Mouse (Mus musculus) lung, adult 2 months (tissue): ENCODE data around the gene Lrba. TPM values are rescaled to one million over a fixed set of nuclear protein-coding genes. Genes with fewer than 3 reads are reported as not detected.
A peak's percentile ranks its signal among the peaks of the same experiment; 100 is the strongest.

Experiments used
- DNase-seq: peaks from one replicate; pipeline ENCODE4 v3.0.0; 2022
- H3K4me1 ChIP-seq: fragments of 200-500 bp; 2 replicates; pipeline ENCODE4 v1.6.1; 2011; ENCODE audit warnings: low read length; ENCODE audit not compliant: control insufficient read depth, insufficient read depth
- H3K4me3 ChIP-seq: fragments of 200-500 bp; replicated peaks from 2 replicates; pipeline ENCODE3; 2011; ENCODE audit warnings: low read depth, mild to moderate bottlenecking, control low read depth, low read length; ENCODE audit errors: extremely low read depth
- CTCF ChIP-seq: fragments of 200-500 bp; IDR thresholded peaks from 2 replicates; pipeline ENCODE4 v1.5.1; 2011; ENCODE audit warnings: mild to moderate bottlenecking, low read length, control low read depth; ENCODE audit not compliant: insufficient read depth
- POLR2A ChIP-seq: fragments of 200-500 bp; IDR thresholded peaks from 2 replicates; pipeline ENCODE4 v1.6.1; 2011; ENCODE audit warnings: low read depth, mild to moderate bottlenecking, control low read depth, low read length, borderline replicate concordance; ENCODE audit errors: extremely low read depth
- WGBS: fragments of 180-500 bp; shearing (Covaris S2); methylation state at CpG from one replicate; pipeline ENCODE4 v1.1.7; 2018; 5-methylcytosine and 5-hydroxymethylcytosine counted together
- polyA plus RNA-seq: library from polyadenylated mRNA; depleted of rRNA; stranded (reverse); fragments of >200 nt; gene quantifications from 2 replicates; pipeline ENCODE4 v1.2.3, GENCODE M21; 2012; rRNA removed

Lrba gene
- polyA plus RNA-seq = 10.3 and 13.5 TPM in 2 replicates

DNA sequence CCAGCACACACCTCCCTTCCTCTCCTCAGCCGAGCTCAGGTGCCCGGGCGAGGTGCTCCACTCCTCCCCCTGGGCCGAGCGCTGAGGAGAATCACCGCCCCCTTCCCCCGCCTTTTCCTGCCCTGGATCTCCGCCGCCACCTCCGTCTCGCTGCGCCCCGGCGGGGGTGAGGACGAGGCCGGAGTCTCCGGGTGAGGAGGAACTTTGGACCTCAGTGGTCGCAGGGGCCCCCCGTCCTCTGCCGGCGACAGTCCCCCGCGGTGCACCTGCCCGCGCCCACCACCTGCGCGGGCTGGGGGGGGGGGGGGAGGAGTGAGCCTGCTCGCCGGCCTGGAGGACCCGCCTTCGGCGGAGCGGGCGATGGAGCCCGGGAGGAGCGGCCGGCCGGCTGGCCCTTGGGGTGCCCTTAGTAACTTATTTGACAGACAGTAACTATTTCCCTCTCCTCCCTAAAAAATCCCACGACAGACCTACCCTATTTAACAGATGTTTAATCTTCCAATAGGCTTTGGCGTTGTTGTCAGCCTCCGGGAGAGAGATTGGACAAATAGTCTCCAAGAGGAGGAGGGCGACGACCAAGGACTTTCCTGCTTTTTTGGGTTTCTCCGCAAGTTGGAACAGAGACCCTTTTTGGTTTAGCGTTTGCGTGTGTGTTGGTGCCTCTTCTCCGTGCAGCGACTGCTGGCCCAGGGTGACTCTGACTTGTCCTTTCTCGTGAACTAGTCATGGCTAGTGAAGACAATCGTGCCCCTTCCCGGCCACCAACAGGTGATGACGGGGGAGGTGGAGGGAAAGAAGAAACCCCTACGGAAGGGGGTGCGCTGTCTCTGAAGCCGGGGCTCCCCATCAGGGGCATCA, at the start of gene Lrba:
Gene Lrba (plus strand): TSS at position 117 of the 858 bp plus-strand sequence.
- Histone ChIP-seq H3K4me1 (peaks cover 6% of the 10 kb centered on the region; the same call in 1 of the 2 replicates), H3K4me3 (peak within 1 kb of the TSS; percentile 89)
- no peak for TF ChIP-seq CTCF
- no peak; the same call in 1 of the 2 replicates for TF ChIP-seq POLR2A
- 2% methylated on average over 47 of the region's 55 CpGs for WGBS
- DNase-seq = peak; percentile 86

DNA sequence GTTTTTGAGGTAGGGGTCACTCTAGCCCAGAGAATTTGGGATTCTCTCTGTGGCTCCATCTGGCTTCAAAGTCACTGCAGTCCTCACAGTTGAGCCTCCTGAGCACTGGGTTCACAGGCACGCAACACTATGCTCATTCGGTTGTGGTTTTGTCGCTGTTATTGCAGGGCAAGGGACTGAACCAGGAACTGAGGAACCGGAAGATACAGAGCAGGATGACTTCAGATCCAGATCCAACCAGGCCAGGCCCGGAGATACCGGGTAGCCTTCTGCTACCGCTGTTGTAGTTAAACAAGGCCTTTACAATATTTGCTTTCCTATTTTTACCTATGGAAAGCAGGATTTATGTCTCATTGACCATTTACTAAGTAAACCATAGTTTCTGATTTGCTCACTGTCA, 44.8 kb upstream of the Lrba start:
- DNase-seq = no peak
- Histone ChIP-seq H3K4me1 (no peaks in the 10 kb centered on the region), H3K4me3 (no peak overlapping the region)
- TF ChIP-seq POLR2A = no peak
- TF ChIP-seq CTCF = no peak
- 82% methylated on average over 7 of the region's 7 CpGs for WGBS

DNA sequence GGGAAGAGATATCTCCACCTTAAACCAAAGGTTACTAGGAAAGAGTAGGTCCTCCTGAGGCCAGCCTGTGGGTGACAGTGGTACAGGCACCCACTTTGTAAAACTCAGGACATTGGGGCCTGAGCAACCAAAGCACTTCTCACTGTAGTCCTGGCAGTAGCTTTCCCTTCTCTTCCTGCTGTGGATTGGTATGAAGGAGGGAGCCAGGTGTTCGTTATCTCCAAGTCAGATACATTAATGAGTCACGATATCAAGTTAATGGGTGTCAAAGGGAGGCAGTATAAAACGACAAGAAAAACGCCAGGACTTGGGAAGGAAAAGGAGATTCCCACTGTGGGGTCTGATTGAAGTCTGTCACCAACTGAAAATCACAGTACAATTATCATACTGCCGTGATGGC, 43.4 kb upstream of the Lrba start:
- DNase-seq = no peak
- Histone ChIP-seq H3K4me3 (no peak overlapping the region), H3K4me1 (no peaks in the 10 kb centered on the region)
- 67% methylated on average over 5 of the region's 5 CpGs for WGBS
- no peak for TF ChIP-seq POLR2A
- TF ChIP-seq CTCF = no peak

- Histone ChIP-seq H3K4me3 (no peak overlapping the region), H3K4me1 (no peaks in the 10 kb centered on the region)
- TF ChIP-seq POLR2A (no peak), CTCF (no peak)
- no peak for DNase-seq
- WGBS = 86% methylated on average over 7 of the region's 7 CpGs
These were observed 39.9 kb upstream of the Lrba start for GRCm38 (mm10) chr3:86184546-86184945.

GRCm38 (mm10) chr3:86187736-86188389, 36.6 kb upstream of the Lrba start:
- 56% methylated on average over 5 of the region's 5 CpGs for WGBS
- TF ChIP-seq CTCF = no peak
- TF ChIP-seq POLR2A = no peak
- no peak for DNase-seq
- Histone ChIP-seq H3K4me1 (no peaks in the 10 kb centered on the region), H3K4me3 (no peak overlapping the region)

DNA sequence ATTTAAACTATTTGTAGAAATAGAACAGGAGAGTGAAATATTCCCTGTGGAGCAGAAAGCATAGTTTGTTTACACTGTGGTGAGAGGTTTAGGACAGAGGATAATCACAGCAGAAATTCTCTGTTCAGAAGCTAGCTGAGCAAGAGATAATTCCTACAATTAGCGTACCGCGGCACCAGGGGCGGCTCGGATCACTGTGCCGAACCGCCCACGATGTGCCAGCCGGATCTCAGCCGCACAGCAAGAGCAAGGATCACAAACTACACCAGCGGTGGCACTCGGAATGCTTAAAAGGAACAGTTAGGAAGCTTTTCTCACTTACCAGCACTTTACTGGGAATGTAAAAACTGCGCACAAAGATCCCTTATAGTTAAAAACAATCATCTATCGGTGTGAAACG, 28.5 kb upstream of the Lrba start:
- DNase-seq = no peak
- H3K4me3 ChIP-seq = no peak overlapping the region
- WGBS = 62% methylated on average over 15 of the region's 15 CpGs
- H3K4me1 ChIP-seq = no peaks in the 10 kb centered on the region
- TF ChIP-seq CTCF (no peak), POLR2A (no peak)

GRCm38 (mm10) chr3:86196471-86196870, 28.0 kb upstream of the Lrba start:
- DNase-seq = no peak
- TF ChIP-seq POLR2A (no peak), CTCF (no peak)
- 37% methylated on average over 3 of the region's 3 CpGs for whole genome bisulfite sequencing
- Histone ChIP-seq H3K4me3 (no peak overlapping the region), H3K4me1 (no peaks in the 10 kb centered on the region)

DNA sequence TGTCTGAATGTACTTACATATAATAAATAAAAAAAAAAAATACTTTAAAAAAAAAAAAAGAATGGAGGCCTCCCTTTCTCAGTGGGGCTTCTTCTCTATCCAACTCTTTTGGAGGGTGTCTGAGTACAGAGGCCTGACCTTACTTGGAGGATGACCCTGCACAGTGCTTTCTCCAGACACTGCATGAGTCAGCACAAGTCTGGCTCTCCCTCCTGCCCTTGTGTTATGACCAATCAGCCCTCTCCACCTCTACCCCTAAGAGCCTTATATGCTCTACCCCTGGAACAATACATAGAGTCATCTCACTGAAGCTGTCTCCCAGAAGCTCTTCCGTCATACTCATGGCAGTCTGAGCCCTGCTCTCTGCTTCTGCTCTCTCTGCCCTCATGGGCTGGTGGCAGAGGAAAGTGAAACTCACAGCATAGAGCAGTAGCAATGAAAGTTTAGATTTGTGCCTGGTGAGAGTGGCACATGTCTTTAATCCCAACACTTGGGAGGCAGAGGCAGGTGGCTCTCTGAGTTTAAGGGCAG, 22.8 kb upstream of the Lrba start:
- no peak overlapping the region for H3K4me3 ChIP-seq
- TF ChIP-seq CTCF = no peak
- TF ChIP-seq POLR2A = no peak
- no peaks in the 10 kb centered on the region for H3K4me1 ChIP-seq
- 89% methylated on average over 1 of the region's 1 CpGs for WGBS
- DNase-seq = no peak

- Histone ChIP-seq H3K4me1 (no peaks in the 10 kb centered on the region), H3K4me3 (no peak overlapping the region)
- no peak for TF ChIP-seq POLR2A
- TF ChIP-seq CTCF = no peak
- DNase-seq = no peak
- 74% methylated on average over 3 of the region's 3 CpGs for WGBS
These were observed 22.0 kb upstream of the Lrba start for GRCm38 (mm10) chr3:86202449-86202848.
